Mouse (Mus musculus) stomach, embryonic 14.5 days (tissue): ENCODE measurements around the gene Gxylt1. TPM values are rescaled to one million over a fixed set of nuclear protein-coding genes. Genes with fewer than 3 reads are reported as not detected.

Experiments
- polyA plus RNA-seq: library from polyadenylated mRNA; unstranded; fragments of >200 nt; fragmentation: Nextera tagmentation; extraction: Ambion mirVana; gene quantifications from 2 replicates; pipeline ENCODE4 v1.2.1, GENCODE M21; 2014

Gxylt1 gene
- polyA plus RNA-seq, 1 experiment from 2014 or later = 16.2 TPM

Other genes starting within 250 kb of the Gxylt1 start
- gene Yaf2, start 61.8 kb upstream of the Gxylt1 start, polyA plus RNA-seq = 58.8 and 62.3 TPM in 2 replicates
- 128 and 132 TPM in 2 replicates for gene Zcrb1, start 123.2 kb upstream of the Gxylt1 start, polyA plus RNA-seq
- 40.5 and 50.2 TPM in 2 replicates for gene Pphln1, start 123.2 kb upstream of the Gxylt1 start, polyA plus RNA-seq